Comparison of ENCODE assay signal across 20 mouse cellular contexts in genomic region chr9:65157631-65158030, GRCm38 (mm10). TPM values are rescaled to one million over a fixed set of nuclear protein-coding genes. Genes with fewer than 3 reads are reported as not detected.
A peak's percentile ranks its signal among the peaks of the same experiment; 100 is the strongest.
DNase-seq lines count a peak whose midpoint lies in the region; ATAC-seq and TF ChIP-seq lines count a peak whose summit lies in the region.
"Had no signal": no experiment of that assay in that cellular context is flagged by ENCODE, and none has a peak within 500 bp of the region (broad histone marks: within the 10 kb centered on the region; RNA-seq: fewer than 3 reads in every experiment).

No protein-coding gene starts in this region.

- TF ChIP-seq EP300 in heart, postnatal 0 days (IDR thresholded peaks at IDR 0.05; ENCODE audit: low read depth) = no peak
- no peak for TF ChIP-seq EP300 in heart, adult 2 months (IDR thresholded peaks at IDR 0.05; ENCODE audit: insufficient read depth, low read depth, low read length)

- H3K36me3 ChIP-seq in forebrain, embryonic 11.5 days (ENCODE audit: control insufficient read depth, insufficient read depth, low read length) = 0 out of 2 replicates have a peak, but pooled peaks cover 2% of the 10 kb centered on the region
- H3K36me3 ChIP-seq in forebrain, embryonic 16.5 days (ENCODE audit: control insufficient read depth, insufficient read depth) = no peaks in the 10 kb centered on the region
- no peaks in the 10 kb centered on the region for H3K36me3 ChIP-seq in heart, postnatal 0 days (replicated peaks; ENCODE audit: control insufficient read depth, insufficient read depth, low read length)
- no peaks in the 10 kb centered on the region for H3K36me3 ChIP-seq in heart, adult 2 months (ENCODE audit: control insufficient read depth, insufficient read depth, low read length)
- peaks cover 10% of the 10 kb centered on the region for H3K36me3 ChIP-seq in midbrain, embryonic 13.5 days
- no peaks in the 10 kb centered on the region for H3K36me3 ChIP-seq in midbrain, embryonic 16.5 days (ENCODE audit: control insufficient read depth, insufficient read depth, low read length)
- peaks cover 82% of the 10 kb centered on the region for H3K36me3 ChIP-seq in limb, embryonic 10.5 days
- H3K36me3 ChIP-seq: stomach, embryonic 15.5 days had no signal

- no peak overlapping the region for H3K4me2 ChIP-seq in forebrain, embryonic 11.5 days (ENCODE audit: low read depth, low read length, severe bottlenecking)
- no peak overlapping the region for H3K4me2 ChIP-seq in forebrain, embryonic 16.5 days (ENCODE audit: low read length)
- H3K4me2 ChIP-seq in heart, postnatal 0 days (ENCODE audit: low read depth, low read length) = no peak overlapping the region
- H3K4me2 ChIP-seq in midbrain, embryonic 13.5 days (replicated peaks) = 0 out of 2 replicates have a peak overlapping the region, but pooled peaks have one; percentile 25
- no peak overlapping the region for H3K4me2 ChIP-seq in midbrain, embryonic 16.5 days (ENCODE audit: low read length)
- H3K4me2 ChIP-seq: stomach, embryonic 15.5 days had no signal

- no peak overlapping the region for H3K4me3 ChIP-seq in forebrain, embryonic 11.5 days (ENCODE audit: low read depth, low read length)
- no peak overlapping the region for H3K4me3 ChIP-seq in forebrain, embryonic 16.5 days (replicated peaks; ENCODE audit: low read length)
- H3K4me3 ChIP-seq in heart, postnatal 0 days (ENCODE audit: low read depth, low read length) = no peak overlapping the region
- H3K4me3 ChIP-seq in heart, adult 2 months = no peak overlapping the region
- H3K4me3 ChIP-seq in midbrain, embryonic 13.5 days (replicated peaks) = no peak overlapping the region
- H3K4me3 ChIP-seq in midbrain, embryonic 16.5 days (ENCODE audit: low read depth, low read length) = no peak overlapping the region
- 0 out of 2 replicates have a peak overlapping the region, but pooled peaks have one; percentile 19 for H3K4me3 ChIP-seq in limb, embryonic 10.5 days
- H3K4me3 ChIP-seq: neural tube, embryonic 12.5 days; stomach, embryonic 15.5 days had no signal

- no peak for TF ChIP-seq POLR2A in heart, adult 2 months (IDR thresholded peaks at IDR 0.05; ENCODE audit: insufficient read depth, low read depth, low read length)

- no peak for TF ChIP-seq CTCF in heart, postnatal 0 days (IDR thresholded peaks at IDR 0.05; ENCODE audit: low read depth)
- no peak for TF ChIP-seq CTCF in heart, adult 2 months (IDR thresholded peaks at IDR 0.05)

- peaks cover 72% of the 10 kb centered on the region for H3K4me1 ChIP-seq in forebrain, embryonic 11.5 days (replicated peaks; ENCODE audit: control insufficient read depth, insufficient read depth, low read length)
- peaks cover 41% of the 10 kb centered on the region for H3K4me1 ChIP-seq in forebrain, embryonic 16.5 days (replicated peaks; ENCODE audit: control insufficient read depth, insufficient read depth, low read length)
- peaks cover 10% of the 10 kb centered on the region; the same call in 1 of the 2 replicates for H3K4me1 ChIP-seq in heart, postnatal 0 days (ENCODE audit: control insufficient read depth, insufficient read depth)
- H3K4me1 ChIP-seq in heart, adult 2 months (ENCODE audit: control insufficient read depth, insufficient read depth, low read length) = no peaks in the 10 kb centered on the region
- peaks cover 94% of the 10 kb centered on the region for H3K4me1 ChIP-seq in midbrain, embryonic 13.5 days (replicated peaks)
- H3K4me1 ChIP-seq in midbrain, embryonic 16.5 days (ENCODE audit: control insufficient read depth, insufficient read depth, low read length) = peaks cover 46% of the 10 kb centered on the region
- peaks cover 98% of the 10 kb centered on the region for H3K4me1 ChIP-seq in limb, embryonic 10.5 days

- no peak overlapping the region for H3K9ac ChIP-seq in forebrain, embryonic 11.5 days (ENCODE audit: low read length)
- H3K9ac ChIP-seq in forebrain, embryonic 16.5 days (replicated peaks; ENCODE audit: low read depth, low read length) = no peak overlapping the region
- no peak overlapping the region for H3K9ac ChIP-seq in heart, postnatal 0 days (replicated peaks; ENCODE audit: low read depth, low read length)
- no peak overlapping the region for H3K9ac ChIP-seq in heart, adult 2 months (ENCODE audit: low read depth, low read length)
- no peak overlapping the region for H3K9ac ChIP-seq in midbrain, embryonic 13.5 days (replicated peaks)
- no peak overlapping the region for H3K9ac ChIP-seq in midbrain, embryonic 16.5 days (ENCODE audit: low read depth, low read length)
- H3K9ac ChIP-seq: stomach, embryonic 15.5 days had no signal

- H3K79me2 ChIP-seq in heart, adult 2 months (replicated peaks; ENCODE audit: control insufficient read depth, insufficient read depth, low read length) = no peaks in the 10 kb centered on the region

- ATAC-seq in forebrain, embryonic 11.5 days (replicated peaks; ENCODE audit: low FRiP score) = no peak
- no peak for ATAC-seq in forebrain, embryonic 16.5 days
- ATAC-seq in heart, postnatal 0 days (ENCODE audit: insufficient read depth, low read depth) = peak; percentile 69
- ATAC-seq in midbrain, embryonic 13.5 days = no peak
- ATAC-seq in midbrain, embryonic 16.5 days = no peak

- DNase-seq in forebrain, embryonic 11.5 days (ENCODE audit: low spot score) = no peak
- DNase-seq in heart, postnatal 0 days (ENCODE audit: low spot score) = peak; percentile 52
- no peak for DNase-seq in heart, adult 2 months
- no peak for DNase-seq in limb, embryonic 10.5 days (ENCODE audit: low spot score)
- DNase-seq in adrenal gland, postnatal 25 days = no peak
- DNase-seq: adrenal gland, adult 2 months; cerebellum, adult 11 months; cerebellum, postnatal 25 days; gastrocnemius, postnatal 10 days; kidney, postnatal 4 days; lung, adult 18-20 months; lung, postnatal 36 days; right cerebral cortex, postnatal 14 days; thymus, adult 2 months had no signal

- intact Hi-C loops in heart, adult 2 months (cut with DNase I) = no loop called here

- H3K9me3 ChIP-seq in forebrain, embryonic 11.5 days (ENCODE audit: control insufficient read depth, low read length) = no peaks in the 10 kb centered on the region
- no peaks in the 10 kb centered on the region for H3K9me3 ChIP-seq in forebrain, embryonic 16.5 days (ENCODE audit: control insufficient read depth, low read length)
- H3K9me3 ChIP-seq in heart, postnatal 0 days (replicated peaks; ENCODE audit: control insufficient read depth, low read length) = no peaks in the 10 kb centered on the region
- no peaks in the 10 kb centered on the region for H3K9me3 ChIP-seq in midbrain, embryonic 13.5 days
- no peaks in the 10 kb centered on the region for H3K9me3 ChIP-seq in midbrain, embryonic 16.5 days (replicated peaks; ENCODE audit: control insufficient read depth, low read length, poor library complexity, severe bottlenecking)
- H3K9me3 ChIP-seq in limb, embryonic 10.5 days (replicated peaks) = no peaks in the 10 kb centered on the region
- H3K9me3 ChIP-seq: neural tube, embryonic 12.5 days; stomach, embryonic 15.5 days had no signal

- peak overlapping the region; percentile 68; the same call in 1 of the 2 replicates for H3K27ac ChIP-seq in forebrain, embryonic 11.5 days (ENCODE audit: low read depth, low read length)
- no peak overlapping the region for H3K27ac ChIP-seq in forebrain, embryonic 16.5 days (ENCODE audit: low read length)
- H3K27ac ChIP-seq in heart, postnatal 0 days (ENCODE audit: low read depth) = no peak overlapping the region
- H3K27ac ChIP-seq in heart, adult 2 months = no peak overlapping the region
- H3K27ac ChIP-seq in midbrain, embryonic 13.5 days = peak overlapping the region; percentile 73
- no peak overlapping the region for H3K27ac ChIP-seq in midbrain, embryonic 16.5 days (ENCODE audit: low read length)
- peak overlapping the region; percentile 80 for H3K27ac ChIP-seq in limb, embryonic 10.5 days
- H3K27ac ChIP-seq: neural tube, embryonic 12.5 days; stomach, embryonic 15.5 days had no signal

- no peaks in the 10 kb centered on the region for H3K27me3 ChIP-seq in forebrain, embryonic 11.5 days (ENCODE audit: control insufficient read depth, insufficient read depth, low read length)
- no peaks in the 10 kb centered on the region for H3K27me3 ChIP-seq in forebrain, embryonic 16.5 days (replicated peaks; ENCODE audit: control insufficient read depth, insufficient read depth, low read length)
- H3K27me3 ChIP-seq in heart, postnatal 0 days (ENCODE audit: control insufficient read depth, insufficient read depth, low read length) = peaks cover 40% of the 10 kb centered on the region
- H3K27me3 ChIP-seq in heart, adult 2 months (ENCODE audit: control insufficient read depth, insufficient read depth, low read length) = peaks cover 4% of the 10 kb centered on the region; the same call in 1 of the 2 replicates
- H3K27me3 ChIP-seq in midbrain, embryonic 13.5 days = no peaks in the 10 kb centered on the region
- no peaks in the 10 kb centered on the region for H3K27me3 ChIP-seq in midbrain, embryonic 16.5 days (ENCODE audit: control insufficient read depth, insufficient read depth, low read depth, low read length)
- H3K27me3 ChIP-seq in limb, embryonic 10.5 days (ENCODE audit: low read depth, poor library complexity, severe bottlenecking) = no peaks in the 10 kb centered on the region
- H3K27me3 ChIP-seq: neural tube, embryonic 12.5 days had no signal

- 34% methylated on average over 6 of the region's 6 CpGs for WGBS in forebrain, embryonic 11.5 days
- 55% methylated on average over 6 of the region's 6 CpGs for WGBS in forebrain, embryonic 16.5 days
- 19% methylated on average over 6 of the region's 6 CpGs for WGBS in heart, postnatal 0 days
- WGBS in heart, adult 2 months = 39% methylated on average over 6 of the region's 6 CpGs
- 32% methylated on average over 6 of the region's 6 CpGs for WGBS in midbrain, embryonic 13.5 days
- WGBS in midbrain, embryonic 16.5 days = 44% methylated on average over 6 of the region's 6 CpGs
- 30% methylated on average over 6 of the region's 6 CpGs for WGBS in limb, embryonic 10.5 days

RNA-seq across cellular contexts. Expression of gene Igdcc3, which starts 16.6 kb away (rescaled TPM):
- 81.2 and 83.8 TPM in 2 replicates for polyA plus RNA-seq in forebrain, embryonic 11.5 days (2014; fragmentation: Nextera tagmentation; extraction: Ambion mirVana)
- polyA plus RNA-seq in forebrain, embryonic 16.5 days (2015; fragmentation: Nextera tagmentation; extraction: Ambion mirVana) = 8.3 and 8.5 TPM in 2 replicates
- not detected in 2 replicates for total RNA-seq in heart, postnatal 0 days (2014; rRNA removed; ENCODE audit: low replicate concordance)
- 0.11 and 0.15 TPM in 2 replicates for polyA plus RNA-seq in heart, postnatal 0 days (2015; fragmentation: Nextera tagmentation; extraction: Ambion mirVana)
- total RNA-seq in heart, adult 2 months (2021) = under 1 TPM; 0.07 to 0.10 TPM
- polyA plus RNA-seq in heart, adult 2 months (2012; rRNA removed) = 0.12 and 0.16 TPM in 2 replicates
- polyA plus RNA-seq in midbrain, embryonic 13.5 days (2015; fragmentation: Nextera tagmentation; extraction: Ambion mirVana) = 23.5 and 25.2 TPM in 2 replicates
- polyA plus RNA-seq in midbrain, embryonic 16.5 days (2015; fragmentation: Nextera tagmentation; extraction: Ambion mirVana) = 8.7 and 9.1 TPM in 2 replicates
- polyA plus RNA-seq in limb, embryonic 10.5 days (2016; fragmentation: Nextera tagmentation; extraction: Ambion mirVana) = 230 and 420 TPM in 2 replicates
- 1.2 and 1.3 TPM in 2 replicates for total RNA-seq in adrenal gland, postnatal 25 days (2021)
- total RNA-seq: liver, adult 2 months had no signal
- polyA plus RNA-seq: liver, adult 2 months had no signal

RNA-seq across cellular contexts. Expression of gene Parp16, which starts 37.5 kb away (rescaled TPM):
- polyA plus RNA-seq in forebrain, embryonic 11.5 days (2014; fragmentation: Nextera tagmentation; extraction: Ambion mirVana) = 5.4 and 6.6 TPM in 2 replicates
- polyA plus RNA-seq in forebrain, embryonic 16.5 days (2015; fragmentation: Nextera tagmentation; extraction: Ambion mirVana) = 5.4 and 6.6 TPM in 2 replicates
- 1.8 and 7.7 TPM in 2 replicates for total RNA-seq in heart, postnatal 0 days (2014; rRNA removed; ENCODE audit: low replicate concordance)
- 5.7 and 5.8 TPM in 2 replicates for polyA plus RNA-seq in heart, postnatal 0 days (2015; fragmentation: Nextera tagmentation; extraction: Ambion mirVana)
- total RNA-seq in heart, adult 2 months (2021) = 1 to 10 TPM; 2.6 to 3.1 TPM
- 3.7 and 4.8 TPM in 2 replicates for polyA plus RNA-seq in heart, adult 2 months (2012; rRNA removed)
- polyA plus RNA-seq in midbrain, embryonic 13.5 days (2015; fragmentation: Nextera tagmentation; extraction: Ambion mirVana) = 4.8 and 5.6 TPM in 2 replicates
- 8.5 and 9.0 TPM in 2 replicates for polyA plus RNA-seq in midbrain, embryonic 16.5 days (2015; fragmentation: Nextera tagmentation; extraction: Ambion mirVana)
- polyA plus RNA-seq in limb, embryonic 10.5 days (2016; fragmentation: Nextera tagmentation; extraction: Ambion mirVana) = 8.7 and 9.0 TPM in 2 replicates
- total RNA-seq in adrenal gland, postnatal 25 days (2021) = 26.8 and 26.9 TPM in 2 replicates

RNA-seq across cellular contexts. Expression of gene Igdcc4, which starts 56.3 kb away (rescaled TPM):
- 14.9 and 15.8 TPM in 2 replicates for polyA plus RNA-seq in forebrain, embryonic 11.5 days (2014; fragmentation: Nextera tagmentation; extraction: Ambion mirVana)
- 13.8 and 15.2 TPM in 2 replicates for polyA plus RNA-seq in forebrain, embryonic 16.5 days (2015; fragmentation: Nextera tagmentation; extraction: Ambion mirVana)
- total RNA-seq in heart, postnatal 0 days (2014; rRNA removed; ENCODE audit: low replicate concordance) = 10.9 and 13.9 TPM in 2 replicates
- 3.0 and 3.2 TPM in 2 replicates for polyA plus RNA-seq in heart, postnatal 0 days (2015; fragmentation: Nextera tagmentation; extraction: Ambion mirVana)
- 10 to 100 TPM; 10.2 to 12.4 TPM for total RNA-seq in heart, adult 2 months (2021)
- polyA plus RNA-seq in heart, adult 2 months (2012; rRNA removed) = 7.3 and 12.0 TPM in 2 replicates
- polyA plus RNA-seq in midbrain, embryonic 13.5 days (2015; fragmentation: Nextera tagmentation; extraction: Ambion mirVana) = 11.0 and 12.6 TPM in 2 replicates
- 13.4 and 15.9 TPM in 2 replicates for polyA plus RNA-seq in midbrain, embryonic 16.5 days (2015; fragmentation: Nextera tagmentation; extraction: Ambion mirVana)
- 11.1 and 11.2 TPM in 2 replicates for polyA plus RNA-seq in limb, embryonic 10.5 days (2016; fragmentation: Nextera tagmentation; extraction: Ambion mirVana)
- 31.7 and 42.0 TPM in 2 replicates for total RNA-seq in adrenal gland, postnatal 25 days (2021)

Comparison
In these comparisons a context has a peak if more than half of its experiments do, and no peak if none do; other contexts are left out.
1. H3K27ac ChIP-seq: peak in forebrain, embryonic 11.5 days (single experiment), midbrain, embryonic 13.5 days (single experiment) and limb, embryonic 10.5 days (single experiment); none in forebrain, embryonic 16.5 days (single experiment), heart, postnatal 0 days (single experiment), heart, adult 2 months (single experiment) and midbrain, embryonic 16.5 days (single experiment).